Mouse (Mus musculus) limb, embryonic 11.5 days (tissue): ENCODE measurements around the gene Nav3. TPM values are rescaled to one million over a fixed set of nuclear protein-coding genes. Genes with fewer than 3 reads are reported as not detected.

ENCODE experiments used
- ATAC-seq: fragments of 200-750 bp; cut with Nextera tagmentation; 2 replicates; pipeline ENCODE4 v1.8.0; 2017; ENCODE audit warnings: low read depth; ENCODE audit not compliant: insufficient number of reproducible peaks, low FRiP score, low TSS enrichment
- DNase-seq: peaks from one replicate; pipeline ENCODE4 v3.0.0-alpha.2; 2015; ENCODE audit warnings: low spot score
- H3K27ac ChIP-seq: fragments of 300-500 bp; sonication (generic); replicated peaks from 2 replicates; pipeline ENCODE4 v1.5.1; 2014; ENCODE audit warnings: low read depth, mild to moderate bottlenecking, low read length
- H3K27me3 ChIP-seq: fragments of 300-500 bp; sonication (generic); 2 replicates; pipeline ENCODE4 v1.6.1; 2014; ENCODE audit warnings: mild to moderate bottlenecking, low read length, mixed read lengths; ENCODE audit not compliant: control insufficient read depth, insufficient read depth
- H3K36me3 ChIP-seq: fragments of 300-500 bp; sonication (generic); 2 replicates; pipeline ENCODE4 v1.6.1; 2014; ENCODE audit warnings: mild to moderate bottlenecking, low read length, moderate library complexity, mixed read lengths; ENCODE audit not compliant: control insufficient read depth, insufficient read depth
- H3K4me1 ChIP-seq: fragments of 300-500 bp; sonication (generic); 2 replicates; pipeline ENCODE4 v1.6.1; 2014; ENCODE audit warnings: low read length, mixed read lengths; ENCODE audit not compliant: control insufficient read depth, insufficient read depth
- H3K4me2 ChIP-seq: fragments of 300-500 bp; sonication (generic); 2 replicates; pipeline ENCODE4 v1.6.1; 2014; ENCODE audit warnings: low read depth, mild to moderate bottlenecking, moderate library complexity; ENCODE audit not compliant: severe bottlenecking
- H3K4me3 ChIP-seq: fragments of 300-500 bp; sonication (generic); 2 replicates; pipeline ENCODE4 v1.5.1; 2014; ENCODE audit warnings: low read depth, low read length
- H3K9ac ChIP-seq: fragments of 300-500 bp; sonication (generic); 2 replicates; pipeline ENCODE4 v1.6.1; 2014; ENCODE audit warnings: mild to moderate bottlenecking, low read length
- H3K9me3 ChIP-seq: fragments of 300-500 bp; sonication (generic); 2 replicates; pipeline ENCODE4 v1.6.1; 2016; ENCODE audit warnings: low read length; ENCODE audit not compliant: control insufficient read depth
- WGBS: fragments of 180-500 bp; shearing (Covaris S2); extraction: QIAGEN DNeasy Blood & Tissue Kit; methylation state at CpG from one replicate; pipeline ENCODE4 v1.1.7; 2014; 5-methylcytosine and 5-hydroxymethylcytosine counted together
- polyA plus RNA-seq: library from polyadenylated mRNA; unstranded; fragments of >200 nt; fragmentation: Nextera tagmentation; extraction: Ambion mirVana; gene quantifications from 2 replicates; pipeline ENCODE4 v1.2.1, GENCODE M21; 2014

Gene Nav3
- polyA plus RNA-seq, 1 experiment from 2014 or later, result 1.8 TPM

GRCm38 (mm10) chr10:109865391-109865790, 590.6 kb downstream of the Nav3 start:
- no peak for ATAC-seq
- Histone ChIP-seq H3K9me3 (no peaks in the 10 kb centered on the region), H3K4me1 (no peaks in the 10 kb centered on the region), H3K4me3 (no peak overlapping the region), H3K9ac (no peak overlapping the region), H3K4me2 (no peak overlapping the region), H3K27ac (no peak overlapping the region), H3K27me3 (no peaks in the 10 kb centered on the region), H3K36me3 (no peaks in the 10 kb centered on the region)
- DNase-seq, result no peak
- 12% methylated on average over 1 of the region's 2 CpGs for WGBS

GRCm38 (mm10) chr10:109864708-109865107, 591.3 kb downstream of the Nav3 start:
- Histone ChIP-seq H3K4me3 (no peak overlapping the region), H3K27ac (no peak overlapping the region), H3K9me3 (no peaks in the 10 kb centered on the region), H3K4me1 (no peaks in the 10 kb centered on the region), H3K4me2 (no peak overlapping the region), H3K9ac (no peak overlapping the region), H3K36me3 (no peaks in the 10 kb centered on the region), H3K27me3 (no peaks in the 10 kb centered on the region)
- WGBS, result 28% methylated on average over 4 of the region's 4 CpGs
- ATAC-seq (no peak), DNase-seq (peak; percentile 41)

- Histone ChIP-seq H3K4me2 (no peak overlapping the region), H3K4me3 (no peak overlapping the region), H3K36me3 (no peaks in the 10 kb centered on the region), H3K9ac (no peak overlapping the region), H3K27ac (no peak overlapping the region), H3K27me3 (no peaks in the 10 kb centered on the region), H3K4me1 (no peaks in the 10 kb centered on the region), H3K9me3 (no peaks in the 10 kb centered on the region)
- DNase-seq, result no peak
- ATAC-seq, result no peak
- 64% methylated on average over 2 of the region's 2 CpGs for WGBS
These were observed 594.7 kb downstream of the Nav3 start for GRCm38 (mm10) chr10:109861275-109861674.

- WGBS, result 84% methylated on average over 2 of the region's 2 CpGs
- ATAC-seq (no peak), DNase-seq (no peak)
These were observed 597.4 kb downstream of the Nav3 start for GRCm38 (mm10) chr10:109858568-109858967.

GRCm38 (mm10) chr10:109852392-109852791, 603.6 kb downstream of the Nav3 start:
- 33% methylated on average over 7 of the region's 7 CpGs for WGBS
- H3K4me1 ChIP-seq, result no peaks in the 10 kb centered on the region

More at GRCm38 (mm10) chr10:109858568-109858967, 597.4 kb downstream of the Nav3 start:
- Histone ChIP-seq H3K36me3 (no peaks in the 10 kb centered on the region), H3K9ac (no peak overlapping the region), H3K4me2 (no peak overlapping the region), H3K4me3 (no peak overlapping the region), H3K4me1 (no peaks in the 10 kb centered on the region), H3K9me3 (no peaks in the 10 kb centered on the region), H3K27ac (no peak overlapping the region), H3K27me3 (no peaks in the 10 kb centered on the region)

GRCm38 (mm10) chr10:109847631-109848030, 608.4 kb downstream of the Nav3 start:
- no peak overlapping the region for H3K27ac ChIP-seq
- H3K4me3 ChIP-seq, result no peak overlapping the region
- no peak for ATAC-seq
- no peaks in the 10 kb centered on the region for H3K36me3 ChIP-seq
- 87% methylated on average over 4 of the region's 4 CpGs for WGBS
- H3K9ac ChIP-seq, result no peak overlapping the region
- no peaks in the 10 kb centered on the region for H3K27me3 ChIP-seq
- no peaks in the 10 kb centered on the region for H3K9me3 ChIP-seq
- no peak for DNase-seq
- H3K4me1 ChIP-seq, result no peaks in the 10 kb centered on the region
- no peak overlapping the region for H3K4me2 ChIP-seq

More at GRCm38 (mm10) chr10:109852392-109852791, 603.6 kb downstream of the Nav3 start:
- DNase-seq, result peak; percentile 57
- Histone ChIP-seq H3K27ac (no peak overlapping the region), H3K9me3 (no peaks in the 10 kb centered on the region), H3K9ac (no peak overlapping the region), H3K36me3 (no peaks in the 10 kb centered on the region), H3K27me3 (no peaks in the 10 kb centered on the region), H3K4me2 (no peak overlapping the region), H3K4me3 (no peak overlapping the region)
- no peak for ATAC-seq

GRCm38 (mm10) chr10:109843661-109844060, 612.3 kb downstream of the Nav3 start:
- 85% methylated on average over 4 of the region's 4 CpGs for WGBS

GRCm38 (mm10) chr10:109832768-109833291, 623.2 kb downstream of the Nav3 start:
- no peak for ATAC-seq
- H3K27ac ChIP-seq, result no peak overlapping the region

More at GRCm38 (mm10) chr10:109843661-109844060, 612.3 kb downstream of the Nav3 start:
- no peaks in the 10 kb centered on the region for H3K27me3 ChIP-seq
- DNase-seq (no peak), ATAC-seq (no peak)
- no peak overlapping the region for H3K4me2 ChIP-seq
- H3K4me1 ChIP-seq, result no peaks in the 10 kb centered on the region
- no peak overlapping the region for H3K27ac ChIP-seq
- no peaks in the 10 kb centered on the region for H3K9me3 ChIP-seq
- H3K36me3 ChIP-seq, result no peaks in the 10 kb centered on the region
- no peak overlapping the region for H3K9ac ChIP-seq
- H3K4me3 ChIP-seq, result no peak overlapping the region

More at GRCm38 (mm10) chr10:109832768-109833291, 623.2 kb downstream of the Nav3 start:
- Histone ChIP-seq H3K4me3 (no peak overlapping the region), H3K9ac (no peak overlapping the region), H3K9me3 (no peaks in the 10 kb centered on the region), H3K27me3 (no peaks in the 10 kb centered on the region), H3K4me2 (peak overlapping the region; percentile 22; the same call in 1 of the 2 replicates), H3K4me1 (no peaks in the 10 kb centered on the region), H3K36me3 (no peaks in the 10 kb centered on the region)
- 33% methylated on average over 18 of the region's 18 CpGs for WGBS
- peak; percentile 24 for DNase-seq
